Mouse (Mus musculus): ENCODE data around the gene Ggcx.
"Not testable (repeated sequence)": the region's sequence is repeated elsewhere in the genome, so short reads cannot be mapped to it uniquely, and the experiment has no call there.

Gene Ggcx

DNA sequence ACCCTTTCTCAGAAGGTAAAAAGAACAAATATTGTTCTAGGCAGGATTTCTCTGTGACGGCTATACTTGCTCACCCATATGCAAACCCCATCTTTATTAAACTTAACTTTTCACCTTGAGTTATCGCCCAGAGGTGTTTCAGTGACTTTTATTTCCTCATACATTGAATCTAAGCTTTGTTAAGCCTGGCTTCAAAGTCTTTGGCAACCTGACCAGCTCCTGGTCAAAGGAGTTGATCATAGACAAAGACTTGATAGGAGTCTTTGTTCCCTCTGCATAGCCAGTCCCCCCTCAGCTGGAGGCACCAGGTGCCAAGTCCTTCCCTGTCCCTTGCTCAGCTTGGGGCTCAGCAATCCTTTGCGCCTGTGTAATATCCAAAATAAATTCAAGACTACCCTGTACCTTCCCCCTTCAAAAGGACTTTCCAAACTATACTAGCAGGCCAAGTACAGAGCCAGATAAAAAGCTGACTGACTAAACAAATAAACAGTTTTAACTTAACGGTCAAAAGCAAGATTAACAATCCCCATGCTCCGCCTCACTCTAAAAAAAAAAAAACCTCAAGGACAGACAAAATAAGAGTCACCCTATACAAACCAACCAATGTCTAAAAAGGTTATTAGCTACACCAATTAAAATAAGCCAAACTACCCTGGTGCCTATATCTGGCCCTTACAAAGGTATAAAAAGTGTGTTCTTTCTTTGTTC lies 48.6 kb downstream of the Ggcx start:
- DNase-seq (ENCODE audit: low spot score) = not testable (repeated sequence)

- DNase-seq (ENCODE audit: low spot score) = no peak
Observed at GRCm38 (mm10) chr6:72465361-72466157, 51.5 kb downstream of the Ggcx start.

- no peak for DNase-seq (ENCODE audit: low spot score)
Observed at GRCm38 (mm10) chr6:72466171-72466570, 52.1 kb downstream of the Ggcx start.

- no peak for DNase-seq (ENCODE audit: low spot score)
Observed at GRCm38 (mm10) chr6:72473264-72474041, 59.3 kb downstream of the Ggcx start.

DNA sequence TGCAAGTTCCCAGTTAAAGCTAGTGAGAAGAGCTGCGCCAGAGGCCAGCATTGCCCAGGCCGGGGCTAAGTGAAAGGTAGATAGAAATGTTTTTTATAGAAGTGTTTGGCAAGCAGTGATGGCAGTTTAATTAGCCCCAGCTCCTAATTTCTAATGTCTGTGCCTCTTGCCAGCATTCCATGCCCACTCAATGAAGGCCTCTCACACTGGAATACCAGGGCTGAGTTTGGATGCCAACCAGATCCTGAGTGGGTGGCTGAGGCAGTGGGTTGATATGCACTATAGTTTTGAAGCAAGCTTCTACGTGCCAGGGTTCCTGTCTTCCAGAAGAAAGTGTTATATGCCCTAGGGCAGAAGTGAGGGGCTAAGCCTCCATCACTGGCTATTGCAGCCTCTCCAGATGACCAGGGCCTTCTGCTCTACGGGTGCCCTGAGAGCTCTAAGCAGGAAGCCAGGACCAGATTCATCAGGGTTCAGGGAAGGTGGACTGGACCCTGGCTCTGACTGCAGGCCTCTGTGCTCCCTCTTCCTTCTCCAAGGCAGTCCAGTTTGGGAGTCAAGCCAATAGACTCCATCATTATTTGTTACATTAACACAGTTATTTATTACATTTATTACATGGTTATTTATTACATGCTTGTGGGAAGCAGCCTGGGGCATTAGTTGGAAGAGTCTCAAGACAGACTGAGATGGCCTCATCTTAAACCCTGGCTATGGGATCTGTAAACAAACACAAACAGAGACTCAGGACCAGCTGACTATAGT lies 61.3 kb downstream of the Ggcx start:
- no peak for DNase-seq (ENCODE audit: low spot score)

DNA sequence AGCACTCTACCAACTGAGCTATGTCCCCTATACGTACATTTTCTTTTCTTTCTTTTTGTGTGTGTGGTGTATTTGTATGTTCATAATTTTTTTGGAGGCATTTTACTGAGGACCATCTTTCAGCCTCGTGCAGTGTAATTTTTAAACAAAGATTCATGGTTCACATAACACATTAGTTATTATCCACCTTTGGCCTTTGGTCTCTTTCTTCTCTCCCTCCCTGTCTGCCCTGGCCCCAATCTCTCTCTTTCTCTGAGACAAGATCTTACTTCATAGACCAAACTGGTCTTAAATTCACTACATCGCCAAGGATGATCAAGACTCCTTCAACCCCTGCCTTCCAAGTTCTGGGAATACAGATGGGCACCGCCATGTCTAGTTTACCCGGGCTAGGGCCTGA lies 62.7 kb downstream of the Ggcx start:
- no peak for DNase-seq (ENCODE audit: low spot score)

GRCm38 (mm10) chr6:72477621-72478020 lies 63.5 kb downstream of the Ggcx start:
- peak; percentile 82 for DNase-seq (ENCODE audit: low spot score)

DNA sequence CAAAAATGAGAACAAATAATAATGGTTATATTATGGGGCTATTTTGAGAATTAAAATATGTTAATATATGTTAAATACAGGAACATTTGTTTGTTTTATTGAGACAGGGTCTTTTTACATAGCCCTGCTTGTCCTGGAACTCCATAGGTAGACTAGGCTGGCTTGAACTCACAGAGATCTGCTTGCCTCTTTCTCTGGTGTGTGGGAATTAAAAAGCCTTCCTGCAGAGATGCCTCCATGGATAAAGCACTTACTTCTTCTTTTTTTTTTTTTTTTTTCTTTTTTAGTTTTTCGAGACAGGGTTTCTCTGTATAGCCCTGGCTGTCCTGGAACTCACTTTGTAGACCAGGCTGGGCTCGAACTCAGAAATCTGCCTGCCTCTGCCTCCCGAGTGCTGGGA lies 64.6 kb downstream of the Ggcx start:
- not testable (repeated sequence) for DNase-seq (ENCODE audit: low spot score)

DNA sequence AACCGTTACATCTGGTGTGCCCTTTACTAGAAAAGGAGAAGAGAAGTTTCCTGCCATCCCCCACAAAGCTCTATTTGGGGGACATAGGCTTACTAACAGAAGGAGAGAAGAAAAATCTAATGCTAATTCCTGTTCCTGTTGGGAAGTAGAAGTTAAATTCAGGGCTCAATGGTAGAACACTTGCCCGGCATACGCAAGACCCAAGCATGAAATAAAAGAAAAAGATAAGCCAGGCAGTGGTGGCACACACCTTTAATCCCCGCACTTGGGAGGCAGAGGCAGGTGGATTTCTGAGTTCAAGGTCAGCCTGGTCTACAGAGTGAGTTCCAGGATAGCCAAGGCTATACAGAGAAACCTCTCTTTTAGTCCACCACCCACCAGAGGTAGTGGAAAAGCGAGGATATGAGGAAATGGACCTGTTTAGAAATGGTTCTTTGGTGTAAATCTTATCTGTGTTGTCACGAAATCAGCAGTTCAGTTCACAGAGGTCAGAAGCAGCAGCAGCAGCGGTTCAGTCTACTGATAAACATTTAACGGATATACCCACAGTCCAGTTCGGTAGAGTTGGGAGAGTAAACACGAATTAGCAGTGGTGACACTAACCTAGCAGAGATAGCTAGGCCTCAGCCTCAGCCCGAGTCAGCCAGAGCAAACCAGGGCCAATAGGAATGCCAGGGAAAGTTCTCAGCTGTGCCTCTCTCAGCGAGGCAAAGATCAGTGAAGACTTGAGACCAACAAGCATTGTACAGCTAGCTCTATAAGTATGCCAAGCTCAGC lies 65.7 kb downstream of the Ggcx start:
- DNase-seq (ENCODE audit: low spot score) = no peak

- DNase-seq (ENCODE audit: low spot score) = no peak
Observed at GRCm38 (mm10) chr6:72480422-72480702, 66.3 kb downstream of the Ggcx start.

Measured in testis, postnatal 14 days (tissue).